Mouse (Mus musculus) heart, postnatal 14 days (tissue): ENCODE data around the gene Fgf8. TPM values are rescaled to one million over a fixed set of nuclear protein-coding genes. Genes with fewer than 3 reads are reported as not detected.

Experiments used
- DNase-seq, 2 experiments: peaks; one replicate each; pipeline ENCODE4 v3.0.0; 2021 to 2022
- intact Hi-C: fragments of 180-260 bp; cut with DNase I; formaldehyde crosslinking; loops from one replicate; pipeline ENCODE4 v1.15.1; 2025
- total RNA-seq, 2 experiments: library from RNA; stranded (reverse); gene quantifications; 2 replicates each; pipeline ENCODE4 v1.2.3; 2021

Fgf8 gene
- total RNA-seq, 2 experiments from 2014 or later, result not detected

DNA sequence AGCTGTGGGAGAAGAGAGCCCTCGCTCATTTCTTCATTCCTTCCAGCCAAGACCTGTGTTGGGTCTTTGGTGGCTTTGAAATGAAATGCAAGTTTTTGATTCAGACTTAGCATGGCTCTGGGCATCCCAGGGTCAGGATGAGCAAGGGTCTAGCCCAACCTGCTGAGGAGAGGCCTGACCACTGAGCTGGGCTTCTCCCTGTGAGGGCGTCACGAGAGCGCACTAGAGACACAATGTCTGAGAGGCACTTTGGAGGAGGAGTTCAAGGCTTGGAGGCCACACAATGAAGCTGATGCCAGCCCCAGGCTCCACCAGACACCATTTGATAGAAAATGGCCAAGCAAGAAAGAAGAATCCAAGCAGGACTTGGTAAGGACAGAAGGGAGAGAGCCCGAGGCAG lies 8.5 kb downstream of the Fgf8 start:
- no peak for DNase-seq
- intact Hi-C loops, result no loop called here

DNA sequence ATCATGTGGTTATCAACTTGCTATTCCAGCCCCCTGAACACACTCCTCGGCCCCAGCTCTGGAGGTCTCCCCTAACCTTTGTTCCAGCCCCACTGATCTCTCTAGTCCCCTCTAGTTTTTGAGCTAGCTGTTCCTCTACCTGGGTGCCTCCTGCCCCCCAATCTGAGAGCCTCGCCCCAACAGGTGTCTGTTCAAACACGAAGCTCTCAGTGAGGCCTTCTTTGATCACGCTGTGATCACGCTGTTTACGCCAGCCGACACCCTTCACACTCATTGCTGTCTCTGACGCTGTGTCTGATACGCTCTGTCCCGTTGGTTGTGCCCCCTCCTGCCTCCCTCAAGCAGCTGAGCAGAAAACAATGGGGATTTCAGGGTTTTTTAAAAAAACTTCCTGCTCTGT lies 9.2 kb downstream of the Fgf8 start:
- intact Hi-C loops, result no loop called here
- no peak for DNase-seq

DNA sequence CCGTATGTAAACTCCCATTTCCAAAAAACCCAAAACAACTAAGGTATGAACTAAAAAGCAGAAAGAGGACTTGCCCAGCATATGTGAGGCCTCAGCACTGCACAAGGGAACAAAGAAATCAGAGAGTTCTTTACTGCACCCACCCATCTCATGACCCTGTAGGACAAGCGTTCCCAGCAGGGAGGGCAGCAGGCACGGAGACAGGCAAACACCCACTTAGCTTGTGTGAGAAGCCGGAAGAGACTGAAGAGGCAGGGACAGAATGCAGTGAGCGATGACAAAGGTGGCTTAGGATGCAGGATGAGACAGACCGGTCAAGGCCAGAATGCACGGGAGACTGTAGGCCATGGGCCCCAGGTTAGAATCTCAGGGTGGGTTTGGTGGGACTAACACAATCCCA lies 11.1 kb downstream of the Fgf8 start:
- intact Hi-C loops, result no loop called here
- DNase-seq, result no peak

DNA sequence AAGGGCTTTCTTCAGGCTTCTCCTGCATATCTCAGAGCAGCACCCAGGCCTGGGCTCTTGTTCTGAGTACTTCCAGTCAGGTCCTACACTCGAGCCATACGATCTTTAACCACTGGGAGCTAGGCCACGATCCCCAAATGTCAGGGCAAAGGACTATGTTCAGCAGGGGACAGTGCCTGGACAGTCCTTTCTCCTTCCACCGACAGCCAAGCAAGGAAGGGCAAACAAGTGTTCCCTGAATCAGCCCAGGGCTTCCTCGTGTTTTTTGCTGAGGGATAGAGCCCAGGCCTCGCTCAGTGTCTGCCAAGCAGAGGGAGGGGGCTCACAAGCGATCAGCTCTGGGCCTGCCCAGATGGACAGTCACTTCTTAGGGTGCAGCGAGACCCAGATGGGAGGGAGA lies 12.7 kb downstream of the Fgf8 start:
- no peak for DNase-seq
- intact Hi-C loops, result no loop called here

DNA sequence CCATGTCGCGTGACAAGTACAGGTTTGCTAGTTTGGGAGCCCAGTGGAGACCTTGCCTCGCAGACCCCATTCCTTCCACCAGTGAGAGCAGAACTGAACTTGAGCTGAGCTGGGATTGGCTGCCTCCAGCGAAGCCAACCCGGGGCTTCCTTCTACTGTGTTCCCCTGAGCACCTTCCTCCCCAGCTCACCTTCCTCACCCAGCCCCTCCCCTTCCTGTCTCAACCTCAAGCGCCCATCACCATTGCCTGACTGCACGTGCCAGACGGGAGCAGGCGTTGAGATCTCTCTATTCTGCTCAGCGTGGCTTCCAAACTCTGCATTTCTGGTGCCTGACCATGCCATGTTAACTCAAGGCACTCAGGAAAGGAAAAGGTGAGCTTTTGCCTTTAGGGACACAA lies 15.5 kb downstream of the Fgf8 start:
- intact Hi-C loops, result no loop called here
- DNase-seq, result no peak

DNA sequence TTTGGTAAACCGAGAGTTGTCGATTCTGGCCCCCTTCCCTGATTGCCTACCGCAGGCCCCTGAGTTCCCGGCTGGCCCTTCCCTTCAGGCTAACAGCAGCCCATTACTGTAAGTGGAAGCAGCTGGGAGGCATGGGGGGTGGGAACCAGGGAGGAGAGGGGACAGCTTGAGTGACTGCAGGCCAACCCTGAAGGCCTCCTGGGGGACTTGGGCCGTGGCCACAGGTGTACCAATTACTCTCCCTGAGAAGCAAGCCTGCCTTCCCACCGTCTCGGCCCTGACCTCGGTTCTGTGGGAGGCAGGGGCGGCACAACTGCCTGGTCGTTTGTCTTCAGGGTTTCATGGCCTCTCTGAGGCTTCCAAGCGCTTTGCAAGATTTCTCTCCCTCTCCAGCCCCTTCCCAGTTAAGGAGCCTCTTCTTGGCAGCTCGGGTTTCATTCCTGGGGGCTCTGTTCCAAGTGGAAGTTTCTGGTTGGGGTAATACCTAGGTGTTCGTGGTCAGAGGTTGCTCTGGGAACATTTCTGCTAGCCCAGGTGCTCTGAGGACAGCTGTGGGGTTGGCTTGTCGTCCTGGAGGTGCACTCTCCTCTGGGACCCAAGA lies 16.9 kb downstream of the Fgf8 start:
- intact Hi-C loops, result no loop called here
- DNase-seq, result no peak

DNA sequence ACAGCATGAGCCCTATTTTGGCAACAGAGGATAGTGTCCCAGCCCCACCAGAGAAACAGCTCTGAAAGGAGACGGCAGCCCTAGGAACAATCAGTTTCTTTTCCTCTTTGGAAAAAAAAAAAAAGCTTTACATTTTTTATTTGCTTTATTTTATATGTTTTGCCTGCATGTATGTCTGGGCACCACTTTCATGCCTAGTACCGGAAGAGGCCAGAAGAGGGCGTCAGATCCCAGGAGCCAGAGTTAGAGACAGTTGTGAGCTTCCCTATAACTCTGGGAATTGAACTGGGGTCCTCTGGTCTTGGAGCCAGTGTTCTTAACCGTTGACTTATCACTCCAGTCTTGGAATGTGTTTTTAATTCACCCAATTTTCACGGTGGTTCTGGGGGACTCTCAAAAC lies 20.5 kb downstream of the Fgf8 start:
- DNase-seq, result no peak
- intact Hi-C loops, result no loop called here

DNA sequence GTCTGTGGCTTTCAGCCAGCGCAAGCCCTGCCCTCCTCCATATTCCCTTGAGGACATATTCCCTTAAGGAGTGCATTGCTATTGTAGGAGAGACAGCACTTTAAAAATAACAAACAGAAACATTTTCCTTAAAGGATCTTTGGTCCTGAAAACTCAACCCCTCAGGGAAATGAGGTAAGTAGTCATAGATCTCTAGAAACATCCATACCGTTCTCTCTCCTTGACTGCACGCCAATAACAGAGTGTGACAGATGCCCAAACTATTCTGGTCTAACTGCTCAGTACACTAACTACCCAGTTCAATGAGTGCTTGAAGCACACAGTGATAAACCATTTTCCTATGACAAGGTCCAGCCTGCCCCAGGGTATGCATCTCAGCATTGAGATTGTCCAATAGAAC lies 24.4 kb downstream of the Fgf8 start:
- no peak for DNase-seq
- intact Hi-C loops, result no loop called here

DNA sequence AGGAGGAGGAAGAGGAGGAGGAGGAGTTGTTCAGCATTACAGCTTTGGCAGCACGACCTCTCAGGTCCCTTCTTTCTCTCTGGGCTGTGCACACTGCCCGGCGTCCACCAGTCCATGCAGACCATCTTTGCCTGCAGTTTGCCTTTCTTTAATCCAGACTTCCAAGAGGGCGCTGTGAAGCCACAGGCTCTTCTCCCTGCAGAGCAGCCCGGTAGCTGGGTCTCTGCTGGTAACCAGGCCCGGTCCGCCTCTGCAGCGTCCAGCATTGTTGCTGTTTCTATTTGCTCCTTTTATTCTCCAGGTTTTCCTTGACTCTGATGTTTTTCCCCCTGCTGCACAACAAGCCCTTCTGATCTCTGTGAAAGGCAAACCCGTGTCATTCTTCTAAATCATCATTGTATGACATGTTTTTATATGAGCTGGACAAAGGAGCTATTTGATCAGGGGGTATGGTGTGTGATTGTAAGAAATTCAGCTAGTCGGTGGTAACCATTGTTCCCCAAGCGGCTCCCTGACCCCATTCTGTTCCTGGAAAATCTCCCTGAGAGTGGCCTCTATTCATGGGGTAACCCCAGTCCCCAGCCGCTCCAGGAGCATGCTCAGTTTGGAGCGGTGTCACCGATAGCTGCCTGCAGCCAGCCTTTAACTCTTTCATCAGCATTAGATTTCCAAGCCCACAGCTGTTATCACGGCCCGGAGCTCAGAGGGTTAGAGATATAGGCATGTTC lies 25.1 kb downstream of the Fgf8 start:
- DNase-seq, result peak; percentile 29 to 64
- intact Hi-C loops, result no loop called here

DNA sequence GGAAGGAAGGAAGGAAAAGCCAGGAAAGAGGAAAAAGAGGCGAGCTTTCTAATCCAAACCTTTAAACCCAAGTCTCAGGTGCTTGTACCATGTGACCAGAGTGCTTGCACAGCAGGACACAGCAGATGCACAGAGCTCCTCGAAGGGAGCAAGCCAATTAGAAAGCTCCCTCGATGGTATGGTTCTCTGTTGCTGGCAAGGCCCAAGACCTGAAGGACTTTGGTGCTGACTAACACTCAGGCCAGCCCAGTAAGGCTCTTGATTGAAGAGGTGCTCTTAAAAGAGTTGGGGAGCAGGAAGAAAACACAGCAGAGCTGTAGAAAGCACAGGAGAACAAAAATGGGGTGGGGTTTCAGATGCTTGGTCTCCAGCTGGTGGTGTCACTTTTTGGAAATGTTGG lies 34.0 kb downstream of the Fgf8 start:
- intact Hi-C loops, result no loop called here
- no peak for DNase-seq

DNA sequence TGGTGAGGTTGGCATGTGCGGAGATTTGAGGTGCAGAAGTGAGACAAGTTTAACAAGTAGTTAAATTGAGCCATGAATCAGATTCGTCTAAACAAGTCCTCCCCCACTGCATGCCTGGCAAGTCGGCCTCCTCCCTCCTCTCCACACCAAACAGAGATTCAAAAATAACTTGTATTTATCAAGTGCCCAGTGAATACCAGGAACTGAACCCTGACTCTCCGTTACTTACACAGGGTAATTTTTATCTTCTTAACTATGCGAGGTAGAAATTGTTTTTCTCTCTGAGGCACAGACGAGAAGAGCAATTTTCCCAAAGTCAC lies 46.5 kb downstream of the Fgf8 start:
- intact Hi-C loops, result no loop called here
- DNase-seq, result peak in 1 of 2 experiments; percentile 23

DNA sequence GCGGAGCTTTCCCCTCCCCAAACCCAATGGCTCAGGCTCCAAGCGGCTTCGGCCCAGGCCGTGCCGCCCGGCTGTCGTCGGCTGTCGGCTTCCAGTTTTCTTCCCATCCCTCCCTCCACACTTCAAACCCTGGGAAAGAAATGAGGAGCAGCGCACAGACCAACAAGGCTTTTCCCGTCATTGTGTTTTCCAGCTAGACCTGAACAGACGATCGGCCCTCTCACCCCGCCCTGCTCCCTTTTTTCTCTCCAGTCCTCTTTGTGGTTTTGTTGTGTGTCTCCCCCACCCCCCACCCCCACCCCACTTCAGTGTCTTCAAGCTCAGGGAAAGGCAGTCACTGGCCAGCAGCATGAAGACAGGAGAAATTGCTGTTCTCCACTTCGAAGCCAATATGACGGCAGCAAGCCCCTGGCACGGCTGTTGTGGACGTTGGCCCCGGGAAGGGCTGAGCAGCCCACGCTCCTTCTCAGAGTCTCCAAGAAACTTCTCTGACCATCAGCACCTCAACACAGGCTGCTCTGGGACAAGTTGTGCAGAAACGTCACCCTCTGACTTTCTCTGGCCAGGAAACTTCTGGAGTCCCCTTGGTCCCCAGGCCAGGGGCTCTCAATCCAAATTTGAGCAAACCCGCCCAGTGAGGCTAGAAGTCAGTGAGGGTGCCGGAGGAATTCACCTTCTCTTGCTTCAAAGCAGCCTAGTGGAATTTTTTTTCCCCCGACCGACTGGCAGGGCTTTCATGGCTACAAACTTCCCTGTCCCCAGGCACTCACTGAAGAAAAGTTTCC lies 47.0 kb downstream of the Fgf8 start:
- intact Hi-C loops, result no loop called here
- DNase-seq, result peak; percentile 30 to 59

DNA sequence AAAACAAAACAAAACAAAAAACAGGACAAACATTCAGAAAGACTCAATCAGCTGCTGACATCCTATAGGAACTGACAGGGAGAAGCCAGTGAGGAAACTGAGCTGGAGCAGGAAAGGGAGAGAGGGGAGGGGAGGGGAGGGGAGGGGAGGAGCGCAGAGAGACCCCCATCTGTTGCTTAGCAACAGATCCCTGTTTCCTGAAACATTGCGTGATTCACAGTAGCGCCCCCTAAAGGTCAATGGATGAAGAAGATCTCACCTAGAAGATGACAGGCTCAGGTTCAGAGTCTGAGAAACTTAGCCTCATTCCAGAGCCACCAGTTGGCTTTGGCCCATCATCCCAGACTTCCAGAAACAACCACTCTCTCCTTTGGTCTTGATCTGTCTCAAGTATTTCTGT lies 48.7 kb downstream of the Fgf8 start:
- DNase-seq, result no peak
- intact Hi-C loops, result no loop called here

DNA sequence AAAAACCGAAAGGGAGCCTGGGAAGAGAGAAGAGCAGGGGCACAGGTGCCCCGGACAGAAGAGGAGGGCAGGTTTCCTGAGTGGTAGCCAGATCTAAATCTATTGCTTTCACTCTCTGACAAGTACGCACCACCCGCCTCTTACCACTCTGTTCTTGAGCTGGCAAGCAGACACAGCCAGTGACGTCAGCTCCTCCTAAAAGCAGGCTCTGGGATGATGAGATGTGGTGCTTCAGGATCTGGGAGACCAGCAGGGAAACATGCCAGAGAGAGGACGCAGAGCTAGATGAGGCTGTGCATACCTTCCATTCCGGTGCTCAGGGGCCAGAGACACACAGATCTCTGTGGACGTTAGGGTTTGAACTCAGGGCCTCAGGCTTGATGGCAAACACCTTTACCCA lies 50.5 kb downstream of the Fgf8 start:
- intact Hi-C loops, result no loop called here

DNA sequence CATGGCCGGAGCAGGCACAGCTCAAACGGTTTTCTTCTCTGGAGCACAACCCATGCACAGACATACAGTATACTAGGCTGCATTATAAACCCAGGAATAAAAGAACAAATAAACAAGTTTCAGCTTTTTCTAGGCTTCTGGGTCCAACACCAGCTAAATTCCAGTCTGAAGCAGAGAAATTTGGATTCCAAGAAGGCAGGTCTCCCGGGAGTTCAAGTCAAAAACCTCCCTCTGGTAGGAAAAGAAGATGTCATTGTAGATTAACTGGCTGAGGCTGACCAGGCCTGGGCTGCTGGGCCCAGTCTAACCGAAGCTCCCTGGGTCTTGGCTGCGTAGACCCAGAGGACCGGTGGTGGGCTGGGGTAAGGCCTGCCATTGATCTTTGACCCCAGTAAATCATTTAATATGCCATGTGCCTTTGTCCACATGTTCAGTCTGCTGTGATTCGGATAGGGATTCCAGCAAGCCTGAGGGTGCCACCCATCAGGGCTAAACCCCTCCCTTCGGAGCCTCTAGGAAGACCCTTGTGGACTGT lies 51.6 kb downstream of the Fgf8 start:
- intact Hi-C loops, result no loop called here
- no peak for DNase-seq

More for the DNA sequence above, 50.5 kb downstream of the Fgf8 start:
- no peak for DNase-seq

DNA sequence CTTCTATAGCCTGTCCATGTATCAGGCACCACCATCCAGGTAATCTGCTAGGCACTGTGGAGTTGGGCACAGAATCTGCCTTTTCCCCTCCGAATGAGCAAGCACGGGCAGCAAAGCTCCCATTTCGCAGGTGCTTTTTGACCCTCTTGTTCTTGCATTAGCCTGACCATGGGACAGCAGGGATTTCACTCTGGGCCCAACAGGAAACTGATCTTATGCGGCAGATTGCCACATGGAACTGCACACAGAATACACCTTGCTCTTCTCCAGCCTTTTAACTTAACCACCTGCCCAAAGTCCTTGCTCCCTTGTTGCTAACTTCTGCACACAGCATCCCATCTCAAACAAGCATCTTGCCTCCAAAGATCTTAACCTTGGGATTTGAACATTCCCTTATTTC lies 55.7 kb downstream of the Fgf8 start:
- DNase-seq, result no peak
- intact Hi-C loops, result no loop called here

Other genes with a start within 250 kb of the Fgf8 start
- 1 to 10 TPM; 8.6 to 8.7 TPM for gene Poll, start 182.4 kb downstream of the Fgf8 start, total RNA-seq
- gene Gm17018, start 182.3 kb downstream of the Fgf8 start, total RNA-seq, result 10 to 100 TPM; 17.1 to 20.0 TPM
- gene Fbxw4, start 82.6 kb downstream of the Fgf8 start, total RNA-seq, result 10 to 100 TPM; 24.3 to 24.8 TPM
- 10 to 100 TPM; 13.0 to 18.9 TPM for gene Npm3, start 6.7 kb upstream of the Fgf8 start, total RNA-seq
- 10 to 100 TPM; 65.7 TPM for gene Mgea5, start 40.9 kb upstream of the Fgf8 start, total RNA-seq
- 100 to 1,000 TPM; 149 to 164 TPM for gene Kcnip2, start 73.1 kb upstream of the Fgf8 start, total RNA-seq